Mouse (Mus musculus) liver, embryonic 13.5 days (tissue): ENCODE data around the gene Prkcd. TPM values are rescaled to one million over a fixed set of nuclear protein-coding genes. Genes with fewer than 3 reads are reported as not detected.

Source experiments
- ATAC-seq: fragments of 200-750 bp; cut with Nextera tagmentation; 2 replicates; pipeline ENCODE4 v1.8.0; 2017; ENCODE audit warnings: low read depth, mild to moderate bottlenecking, moderate number of reproducible peaks, moderate library complexity
- DNase-seq: peaks from one replicate; pipeline ENCODE4 v3.0.0; 2022
- H3K27ac ChIP-seq: fragments of 300-500 bp; sonication (generic); 2 replicates; pipeline ENCODE4 v1.5.1; 2015; ENCODE audit warnings: moderate library complexity, mild to moderate bottlenecking, inconsistent platforms
- H3K27me3 ChIP-seq: fragments of 300-500 bp; sonication (generic); 2 replicates; pipeline ENCODE4 v1.6.1; 2015; ENCODE audit warnings: mild to moderate bottlenecking, inconsistent platforms
- H3K36me3 ChIP-seq: fragments of 300-500 bp; sonication (generic); 2 replicates; pipeline ENCODE4 v1.6.1; 2015; ENCODE audit warnings: mild to moderate bottlenecking, inconsistent platforms
- H3K4me1 ChIP-seq: fragments of 300-500 bp; sonication (generic); replicated peaks from 2 replicates; pipeline ENCODE4 v1.6.1; 2015; ENCODE audit warnings: inconsistent platforms
- H3K4me2 ChIP-seq: fragments of 300-500 bp; sonication (generic); 2 replicates; pipeline ENCODE4 v1.6.1; 2015; ENCODE audit warnings: inconsistent platforms, mild to moderate bottlenecking, moderate library complexity
- H3K4me3 ChIP-seq: fragments of 300-500 bp; sonication (generic); replicated peaks from 2 replicates; pipeline ENCODE4 v1.5.1; 2015; ENCODE audit warnings: mild to moderate bottlenecking, inconsistent platforms
- H3K9ac ChIP-seq: fragments of 300-500 bp; sonication (generic); 2 replicates; pipeline ENCODE4 v1.6.1; 2015; ENCODE audit warnings: mild to moderate bottlenecking, inconsistent platforms
- H3K9me3 ChIP-seq: fragments of 300-500 bp; sonication (generic); replicated peaks from 2 replicates; pipeline ENCODE4 v1.6.1; 2016; ENCODE audit warnings: inconsistent platforms
- WGBS: fragments of 180-500 bp; shearing (Covaris S2); methylation state at CpG from one replicate; pipeline ENCODE4 v1.1.7; 2015; ENCODE audit not compliant: insufficient replicate concordance; 5-methylcytosine and 5-hydroxymethylcytosine counted together
- polyA plus RNA-seq: library from polyadenylated mRNA; unstranded; fragments of >200 nt; fragmentation: Nextera tagmentation; extraction: Ambion mirVana; gene quantifications from 2 replicates; pipeline ENCODE4 v1.2.1, GENCODE M21; 2015

The Prkcd gene
- polyA plus RNA-seq, 1 experiment from 2014 or later: 16.0 TPM

GRCm38 (mm10) chr14:30650969-30651368 lies 25.0 kb upstream of the Prkcd start:
- 32% methylated on average over 4 of the region's 4 CpGs for WGBS
- Histone ChIP-seq H3K9me3 (no peaks in the 10 kb centered on the region), H3K9ac (no peak overlapping the region), H3K4me1 (peaks cover 14% of the 10 kb centered on the region), H3K27me3 (no peaks in the 10 kb centered on the region), H3K36me3 (no peaks in the 10 kb centered on the region), H3K4me2 (no peak overlapping the region), H3K4me3 (no peak overlapping the region), H3K27ac (no peak overlapping the region)
- ATAC-seq (no peak; the same call in 1 of the 2 replicates), DNase-seq (no peak)

- H3K27me3 ChIP-seq: no peaks in the 10 kb centered on the region
- no peaks in the 10 kb centered on the region for H3K36me3 ChIP-seq
- H3K4me3 ChIP-seq: no peak overlapping the region
- no peak overlapping the region for H3K9ac ChIP-seq
- H3K4me1 ChIP-seq: peaks cover 6% of the 10 kb centered on the region
- H3K27ac ChIP-seq: no peak overlapping the region
- ATAC-seq (no peak), DNase-seq (no peak)
- H3K9me3 ChIP-seq: no peaks in the 10 kb centered on the region
- no peak overlapping the region for H3K4me2 ChIP-seq
- WGBS: 68% methylated on average over 8 of the region's 8 CpGs
These were observed 23.7 kb upstream of the Prkcd start for GRCm38 (mm10) chr14:30649745-30650144.

- no peaks in the 10 kb centered on the region for H3K36me3 ChIP-seq
- no peak overlapping the region for H3K27ac ChIP-seq
- H3K27me3 ChIP-seq: no peaks in the 10 kb centered on the region
- peaks cover under 1% of the 10 kb centered on the region; the same call in 1 of the 2 replicates for H3K4me1 ChIP-seq
- DNase-seq (no peak), ATAC-seq (no peak)
- no peak overlapping the region for H3K9ac ChIP-seq
- no peak overlapping the region for H3K4me2 ChIP-seq
- no peaks in the 10 kb centered on the region for H3K9me3 ChIP-seq
- H3K4me3 ChIP-seq: no peak overlapping the region
- WGBS: 34% methylated on average over 3 of the region's 3 CpGs
These were observed 22.5 kb upstream of the Prkcd start for GRCm38 (mm10) chr14:30648478-30648877.

GRCm38 (mm10) chr14:30646486-30646885 lies 20.5 kb upstream of the Prkcd start:
- Histone ChIP-seq H3K4me2 (no peak overlapping the region), H3K27me3 (no peaks in the 10 kb centered on the region), H3K4me1 (no peaks in the 10 kb centered on the region), H3K27ac (no peak overlapping the region), H3K36me3 (no peaks in the 10 kb centered on the region), H3K4me3 (no peak overlapping the region), H3K9ac (no peak overlapping the region), H3K9me3 (no peaks in the 10 kb centered on the region)
- DNase-seq: no peak
- ATAC-seq: no peak
- 68% methylated on average over 1 of the region's 1 CpGs for WGBS

- Histone ChIP-seq H3K4me2 (no peak overlapping the region), H3K4me3 (no peak overlapping the region), H3K9ac (no peak overlapping the region), H3K27me3 (no peaks in the 10 kb centered on the region), H3K9me3 (no peaks in the 10 kb centered on the region), H3K27ac (no peak overlapping the region), H3K36me3 (no peaks in the 10 kb centered on the region), H3K4me1 (no peaks in the 10 kb centered on the region)
- DNase-seq (no peak), ATAC-seq (no peak)
- 62% methylated on average over 8 of the region's 8 CpGs for WGBS
These were observed 19.1 kb upstream of the Prkcd start for GRCm38 (mm10) chr14:30645066-30645465.

GRCm38 (mm10) chr14:30644026-30644425 lies 18.0 kb upstream of the Prkcd start:
- H3K36me3 ChIP-seq: no peaks in the 10 kb centered on the region
- no peak overlapping the region for H3K4me2 ChIP-seq
- H3K4me3 ChIP-seq: no peak overlapping the region
- H3K27me3 ChIP-seq: no peaks in the 10 kb centered on the region
- no peak overlapping the region for H3K9ac ChIP-seq
- H3K9me3 ChIP-seq: no peaks in the 10 kb centered on the region
- 53% methylated on average over 2 of the region's 2 CpGs for WGBS
- H3K4me1 ChIP-seq: no peaks in the 10 kb centered on the region
- no peak for DNase-seq
- ATAC-seq: no peak
- H3K27ac ChIP-seq: no peak overlapping the region

- no peaks in the 10 kb centered on the region for H3K36me3 ChIP-seq
- no peaks in the 10 kb centered on the region for H3K27me3 ChIP-seq
- H3K9me3 ChIP-seq: no peaks in the 10 kb centered on the region
- peak overlapping the region; percentile 43; the same call in 1 of the 2 replicates for H3K27ac ChIP-seq
- ATAC-seq (no peak), DNase-seq (no peak)
- H3K4me2 ChIP-seq: no peak overlapping the region
- WGBS: 34% methylated on average over 2 of the region's 2 CpGs
- no peak overlapping the region for H3K4me3 ChIP-seq
- no peak overlapping the region for H3K9ac ChIP-seq
- no peaks in the 10 kb centered on the region for H3K4me1 ChIP-seq
These were observed 15.7 kb upstream of the Prkcd start for GRCm38 (mm10) chr14:30641748-30642147.

GRCm38 (mm10) chr14:30638686-30639085 lies 12.7 kb upstream of the Prkcd start:
- no peak overlapping the region for H3K4me2 ChIP-seq
- no peaks in the 10 kb centered on the region for H3K27me3 ChIP-seq
- H3K4me3 ChIP-seq: no peak overlapping the region
- no peak overlapping the region for H3K27ac ChIP-seq
- H3K4me1 ChIP-seq: no peaks in the 10 kb centered on the region
- WGBS: 64% methylated on average over 4 of the region's 4 CpGs
- H3K9me3 ChIP-seq: no peaks in the 10 kb centered on the region
- H3K9ac ChIP-seq: no peak overlapping the region
- DNase-seq (no peak), ATAC-seq (no peak)
- no peaks in the 10 kb centered on the region for H3K36me3 ChIP-seq

- Histone ChIP-seq H3K36me3 (no peaks in the 10 kb centered on the region), H3K9ac (no peak overlapping the region), H3K9me3 (no peaks in the 10 kb centered on the region), H3K4me3 (no peak overlapping the region), H3K4me2 (no peak overlapping the region), H3K4me1 (no peaks in the 10 kb centered on the region), H3K27me3 (no peaks in the 10 kb centered on the region), H3K27ac (no peak overlapping the region)
- DNase-seq (no peak), ATAC-seq (no peak)
- WGBS: 66% methylated on average over 4 of the region's 4 CpGs
These were observed 12.0 kb upstream of the Prkcd start for GRCm38 (mm10) chr14:30638009-30638408.

- 72% methylated on average over 2 of the region's 2 CpGs for WGBS
- Histone ChIP-seq H3K9me3 (no peaks in the 10 kb centered on the region), H3K27ac (no peak overlapping the region), H3K4me2 (no peak overlapping the region), H3K4me3 (no peak overlapping the region), H3K36me3 (no peaks in the 10 kb centered on the region), H3K27me3 (no peaks in the 10 kb centered on the region), H3K9ac (no peak overlapping the region), H3K4me1 (no peaks in the 10 kb centered on the region; the same call in 1 of the 2 replicates)
- ATAC-seq (no peak), DNase-seq (no peak)
These were observed 11.1 kb upstream of the Prkcd start for GRCm38 (mm10) chr14:30637087-30637486.

GRCm38 (mm10) chr14:30636499-30636898 lies 10.5 kb upstream of the Prkcd start:
- no peaks in the 10 kb centered on the region for H3K9me3 ChIP-seq
- H3K9ac ChIP-seq: no peak overlapping the region
- no peaks in the 10 kb centered on the region for H3K27me3 ChIP-seq
- H3K4me3 ChIP-seq: no peak overlapping the region
- H3K4me1 ChIP-seq: peaks cover 6% of the 10 kb centered on the region; the same call in 1 of the 2 replicates
- 80% methylated on average over 9 of the region's 9 CpGs for WGBS
- no peak overlapping the region for H3K4me2 ChIP-seq
- no peaks in the 10 kb centered on the region for H3K36me3 ChIP-seq
- no peak overlapping the region for H3K27ac ChIP-seq
- no peak for ATAC-seq
- DNase-seq: no peak

- 74% methylated on average over 13 of the region's 13 CpGs for WGBS
- Histone ChIP-seq H3K4me2 (no peak overlapping the region), H3K4me3 (no peak overlapping the region), H3K9me3 (no peaks in the 10 kb centered on the region), H3K36me3 (no peaks in the 10 kb centered on the region), H3K27me3 (no peaks in the 10 kb centered on the region), H3K27ac (no peak overlapping the region), H3K9ac (no peak overlapping the region), H3K4me1 (peaks cover 13% of the 10 kb centered on the region)
- no peak for DNase-seq
- ATAC-seq: no peak
These were observed 9.4 kb upstream of the Prkcd start for GRCm38 (mm10) chr14:30635219-30635910.
